Mouse (Mus musculus) frontal cortex, postnatal 36 days (tissue): Measurements from ENCODE around the gene Gm15557.
A peak's percentile ranks its signal among the peaks of the same experiment; 100 is the strongest.
"Not testable (repeated sequence)": the region's sequence is repeated elsewhere in the genome, so short reads cannot be mapped to it uniquely, and the experiment has no call there.

Source experiments
- DNase-seq, 2 experiments: peaks; one replicate each; pipeline ENCODE4 v3.0.0; 2022; ENCODE audit warnings: low spot score in 2 of 2

Gene Gm15557

GRCm38 (mm10) chr2:155940681-155941080, at the start of gene Gm15557:
TSS of gene Gm15557 (plus strand) at chr2:155940728.
- DNase-seq = no peak

- no peak for DNase-seq
Measured at GRCm38 (mm10) chr2:155894307-155895045, 46.1 kb upstream of the Gm15557 start.

- no peak for DNase-seq
Measured at GRCm38 (mm10) chr2:155895046-155895735, 45.3 kb upstream of the Gm15557 start.

- peak in 1 of 2 experiments; percentile 11 for DNase-seq
Measured at GRCm38 (mm10) chr2:155902989-155903631, 37.4 kb upstream of the Gm15557 start.

GRCm38 (mm10) chr2:155903632-155904008, 36.9 kb upstream of the Gm15557 start:
- DNase-seq = no peak

GRCm38 (mm10) chr2:155914684-155915083, 25.8 kb upstream of the Gm15557 start:
- DNase-seq = no peak

GRCm38 (mm10) chr2:155923143-155923542, 17.4 kb upstream of the Gm15557 start:
- DNase-seq = no peak

GRCm38 (mm10) chr2:155925213-155925612, 15.3 kb upstream of the Gm15557 start:
- not testable (repeated sequence) for DNase-seq

GRCm38 (mm10) chr2:155928711-155929345, 11.7 kb upstream of the Gm15557 start:
- no peak for DNase-seq

- DNase-seq = peak; percentile 91 to 97
Measured at GRCm38 (mm10) chr2:155929531-155930442, 10.7 kb upstream of the Gm15557 start, which contains the start of gene Uqcc1. TSS of gene Uqcc1 (minus strand) at chr2:155930310.

- no peak for DNase-seq
Measured at GRCm38 (mm10) chr2:155939897-155940529, 515 bp upstream of the Gm15557 start.

- DNase-seq = no peak
Measured at GRCm38 (mm10) chr2:155941697-155942442, 1.3 kb downstream of the Gm15557 start.

- no peak for DNase-seq
Measured at GRCm38 (mm10) chr2:155943463-155943862, 2.9 kb downstream of the Gm15557 start.

GRCm38 (mm10) chr2:155944685-155945084, 4.2 kb downstream of the Gm15557 start:
- no peak for DNase-seq

- DNase-seq = peak in 1 of 2 experiments; percentile 54
Measured at GRCm38 (mm10) chr2:155945124-155945523, 4.6 kb downstream of the Gm15557 start, which contains the start of gene Gdf5. TSS of gene Gdf5 (minus strand) at chr2:155945367.

GRCm38 (mm10) chr2:155945580-155945979, 5.1 kb downstream of the Gm15557 start:
- no peak for DNase-seq

GRCm38 (mm10) chr2:155946069-155946468, 5.5 kb downstream of the Gm15557 start:
- DNase-seq = peak; percentile 61 to 66

- no peak for DNase-seq
Measured at GRCm38 (mm10) chr2:155946499-155946898, 6.0 kb downstream of the Gm15557 start.

GRCm38 (mm10) chr2:155947390-155948002, 7.0 kb downstream of the Gm15557 start:
- DNase-seq = no peak
